Mouse (Mus musculus): ENCODE results near the gene Bclaf3.

Bclaf3 gene

DNA sequence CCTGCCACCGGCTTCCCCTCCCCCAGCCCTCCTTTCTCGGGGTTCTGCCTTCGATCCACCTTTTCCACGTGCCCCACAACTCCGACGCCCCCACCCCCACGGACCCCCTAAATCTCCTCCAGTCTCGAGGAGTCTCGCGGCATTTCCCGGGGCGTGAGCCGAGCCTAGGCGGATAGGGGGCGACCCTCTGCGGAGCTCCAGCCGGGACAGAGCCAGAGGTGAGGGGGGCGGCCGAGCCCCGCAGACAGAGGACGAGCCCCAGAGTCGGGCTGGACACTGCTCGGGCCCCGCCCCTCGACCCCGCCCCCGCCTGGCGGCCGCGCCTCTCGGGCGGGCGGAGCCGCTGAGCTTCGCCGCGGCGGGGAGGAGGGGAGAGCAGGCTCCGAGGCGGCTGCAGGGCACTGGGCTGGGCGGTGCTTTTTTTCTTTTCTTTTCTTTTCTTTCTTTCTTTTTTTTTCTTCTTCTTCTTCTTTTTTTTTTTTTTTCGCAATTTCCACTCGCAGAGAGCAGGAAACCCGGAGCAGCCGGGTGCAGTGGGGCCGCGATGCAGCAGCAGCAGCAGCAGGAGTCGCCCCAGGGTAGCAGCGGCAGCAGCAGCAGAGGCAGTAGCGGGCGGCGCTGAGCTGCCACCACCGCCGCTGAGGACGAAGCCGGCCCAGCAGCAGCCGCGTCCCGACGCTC is 100.6 kb downstream of the Bclaf3 start, which contains the start of gene Sh3kbp1:
Gene Sh3kbp1 (plus strand): TSS at position 366 of the 681 bp plus-strand sequence.
- DNase-seq (ENCODE audit: low spot score in 2 of 2): peak; percentile 38 to 41

GRCm38 (mm10) chrX:159627588-159628566 is 101.4 kb downstream of the Bclaf3 start:
- peak in 1 of 2 experiments; percentile 6 for DNase-seq (ENCODE audit: low spot score in 2 of 2)

DNA sequence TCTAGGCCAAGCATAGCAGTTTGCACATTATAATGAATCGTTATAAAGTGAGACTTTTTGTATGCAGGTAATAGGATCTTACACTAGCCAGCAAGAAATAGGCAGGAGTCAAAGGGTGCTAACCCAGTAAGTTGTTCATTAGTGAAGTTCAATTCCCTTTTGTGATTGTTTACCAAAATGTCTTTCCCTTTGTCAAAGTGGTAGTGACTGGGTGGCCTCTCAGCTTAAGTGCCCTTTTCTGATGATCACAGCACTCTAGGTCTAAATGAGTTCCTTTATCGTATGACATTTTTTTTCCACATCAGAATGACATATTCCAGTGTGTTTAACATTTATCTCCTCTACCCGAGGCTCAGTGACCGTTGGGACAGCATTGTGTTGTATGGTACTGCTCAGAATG is 102.1 kb downstream of the Bclaf3 start:
- no peak for DNase-seq (ENCODE audit: low spot score in 2 of 2)

DNA sequence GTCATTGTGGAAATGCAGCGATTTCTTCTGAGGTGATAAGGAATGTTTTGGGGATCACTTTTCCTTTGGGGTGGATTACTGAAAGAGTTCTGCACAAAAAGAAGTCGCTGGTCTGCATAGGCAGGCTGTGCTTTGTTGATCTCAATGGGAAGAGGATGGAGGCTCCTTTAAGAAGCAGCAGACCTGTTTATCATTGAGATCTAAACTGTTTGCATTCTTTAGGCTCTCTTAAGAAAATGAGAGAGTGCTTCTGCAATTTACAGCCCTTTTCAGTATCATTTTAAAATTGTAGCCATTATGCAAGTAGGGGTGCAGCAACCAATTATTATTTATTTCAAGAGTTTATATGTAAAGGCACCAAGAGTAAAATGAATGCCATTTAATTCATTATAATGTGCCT is 102.7 kb downstream of the Bclaf3 start:
- DNase-seq (ENCODE audit: low spot score in 2 of 2): no peak

DNA sequence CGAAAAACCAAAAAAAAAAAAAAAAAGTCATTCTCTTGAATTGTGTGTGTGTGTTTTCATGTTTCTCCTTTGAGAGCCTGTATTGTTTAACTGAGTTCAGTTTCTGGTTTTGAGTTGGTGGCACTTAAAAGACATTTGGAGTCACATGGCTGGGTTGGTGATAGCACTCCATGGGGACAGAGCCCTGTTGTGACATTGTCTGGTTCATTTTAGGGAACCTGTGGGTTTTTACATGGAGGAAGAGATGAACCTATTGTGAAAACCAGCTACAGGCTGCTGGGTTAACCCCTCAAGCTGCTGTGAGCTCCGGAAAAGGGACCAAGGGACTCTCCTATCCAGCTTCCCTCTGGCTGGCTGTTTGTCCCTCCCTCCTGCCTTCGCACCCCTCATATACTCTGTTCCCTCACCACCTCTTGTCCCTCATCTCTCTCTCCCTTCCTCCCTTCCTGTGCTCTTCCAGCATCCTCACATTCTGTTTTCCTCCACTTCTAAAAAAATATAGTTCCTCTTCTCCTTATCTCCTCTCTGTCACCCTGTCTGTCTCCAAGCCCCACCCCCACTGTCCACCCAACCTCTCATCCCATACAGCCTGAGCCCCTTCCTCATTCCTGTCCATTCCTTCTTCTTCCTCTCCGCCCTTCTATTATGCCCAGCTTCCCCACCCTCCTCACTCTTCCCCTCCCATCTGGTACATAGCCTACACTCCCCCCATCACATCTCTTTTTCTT is 112.2 kb downstream of the Bclaf3 start:
- DNase-seq (ENCODE audit: low spot score in 2 of 2): no peak

DNA sequence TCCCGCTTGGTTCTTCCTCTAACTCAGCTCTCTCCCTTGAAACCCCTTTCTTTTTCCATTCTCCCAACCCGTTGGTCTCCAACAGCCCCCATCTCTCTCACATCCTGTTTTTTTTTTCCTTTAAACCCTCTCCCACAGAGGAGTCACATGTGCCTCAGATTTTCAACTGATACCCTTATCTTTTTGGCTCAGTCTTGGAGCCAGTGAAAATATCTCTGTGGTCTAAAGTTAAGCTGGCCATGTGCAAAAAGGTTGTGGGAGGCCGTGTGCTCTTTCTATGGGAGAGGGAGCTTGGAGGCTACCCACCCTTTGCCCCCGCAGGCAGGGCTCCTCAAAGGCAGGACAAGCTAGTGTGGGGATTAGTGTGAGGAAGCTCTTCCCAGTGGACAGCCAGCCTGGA is 113.5 kb downstream of the Bclaf3 start:
- DNase-seq (ENCODE audit: low spot score in 2 of 2): no peak

All from frontal cortex, postnatal 36 days (tissue).